Mouse (Mus musculus) left cerebral cortex, postnatal 10 days (tissue): ENCODE measurements around the gene Dcxr. TPM values are rescaled to one million over a fixed set of nuclear protein-coding genes. Genes with fewer than 3 reads are reported as not detected.
"Not testable (repeated sequence)": the region's sequence is repeated elsewhere in the genome, so short reads cannot be mapped to it uniquely, and the experiment has no call there.

Experiments used
- DNase-seq, 2 experiments: peaks; one replicate each; pipeline ENCODE4 v3.0.0; 2021 to 2022; ENCODE audit warnings: low spot score in 2 of 2, mixed read lengths in 1 of 2; ENCODE audit errors: extremely low spot score in 1 of 2
- intact Hi-C: fragments of 180-260 bp; cut with DNase I; formaldehyde crosslinking; loops from one replicate; pipeline ENCODE4 v1.15.1; 2025
- total RNA-seq, 2 experiments: library from RNA; stranded (reverse); gene quantifications; 2 replicates each; pipeline ENCODE4 v1.2.3; 2021

Gene Dcxr
- total RNA-seq, 2 experiments from 2014 or later, result 5.9 to 6.4 TPM

GRCm38 (mm10) chr11:120731858-120732680, 5.0 kb upstream of the Dcxr start, which contains the start of gene Cbr2:
Cbr2 (minus strand) TSS chr11:120732114.
- no peak for DNase-seq
- intact Hi-C loops, result no loop called here

- DNase-seq, result no peak
- intact Hi-C loops, result no loop called here
These were observed 4.3 kb upstream of the Dcxr start for GRCm38 (mm10) chr11:120731395-120731794.

GRCm38 (mm10) chr11:120730331-120730870, 3.3 kb upstream of the Dcxr start:
- intact Hi-C loops, result no loop called here
- DNase-seq, result no peak

- peak in 1 of 2 experiments; percentile 63 for DNase-seq
These were observed 2.5 kb upstream of the Dcxr start for GRCm38 (mm10) chr11:120729432-120730050.

GRCm38 (mm10) chr11:120728530-120729240, 1.6 kb upstream of the Dcxr start:
- intact Hi-C loops, result no loop called here
- DNase-seq, result no peak

More at GRCm38 (mm10) chr11:120729432-120730050, 2.5 kb upstream of the Dcxr start:
- intact Hi-C loops, result not testable (repeated sequence)

- no peak for DNase-seq
- intact Hi-C loops, result no loop called here
These were observed 483 bp upstream of the Dcxr start for GRCm38 (mm10) chr11:120727564-120727963.

- intact Hi-C loops, result no loop called here
- no peak for DNase-seq
These were observed 575 bp downstream of the Dcxr start for GRCm38 (mm10) chr11:120726243-120727168.

GRCm38 (mm10) chr11:120723509-120723908, 3.6 kb downstream of the Dcxr start:
- intact Hi-C loops, result no loop called here
- DNase-seq, result no peak

GRCm38 (mm10) chr11:120722761-120723382, 4.2 kb downstream of the Dcxr start:
- intact Hi-C loops, result no loop called here
- DNase-seq, result peak in 1 of 2 experiments; percentile 28

GRCm38 (mm10) chr11:120722067-120722630, 4.9 kb downstream of the Dcxr start:
- DNase-seq, result no peak
- intact Hi-C loops, result no loop called here

GRCm38 (mm10) chr11:120721124-120722066, 5.7 kb downstream of the Dcxr start, which contains the start of gene Rac3:
Rac3 (plus strand) TSS chr11:120721470.
- peak; percentile 51 to 88 for DNase-seq
- intact Hi-C loops, result loop anchor here (2.0 kb wide), 1 partner anchor 55 kb away; no protein-coding TSS in a partner anchor

GRCm38 (mm10) chr11:120720450-120720849, 6.6 kb downstream of the Dcxr start:
- intact Hi-C loops, result loop anchor here (2.0 kb wide), 1 partner anchor 56 kb away; no protein-coding TSS in a partner anchor
- DNase-seq, result peak; percentile 84 to 92

GRCm38 (mm10) chr11:120719841-120720376, 7.2 kb downstream of the Dcxr start:
- peak in 1 of 2 experiments; percentile 42 for DNase-seq
- intact Hi-C loops, result loop anchor here (2.0 kb wide), 1 partner anchor 57 kb away; no protein-coding TSS in a partner anchor

GRCm38 (mm10) chr11:120719242-120719641, 7.8 kb downstream of the Dcxr start:
- intact Hi-C loops, result no loop called here
- DNase-seq, result peak in 1 of 2 experiments; percentile 25

GRCm38 (mm10) chr11:120715131-120715530, 11.9 kb downstream of the Dcxr start:
- intact Hi-C loops, result no loop called here
- DNase-seq, result no peak

- intact Hi-C loops, result no loop called here
- peak in 1 of 2 experiments; percentile 40 for DNase-seq
These were observed 12.5 kb downstream of the Dcxr start for GRCm38 (mm10) chr11:120714546-120714945.
